Mouse (Mus musculus): ENCODE results near the gene Asah2. TPM values are rescaled to one million over a fixed set of nuclear protein-coding genes. Genes with fewer than 3 reads are reported as not detected.
"Not testable (repeated sequence)": the region's sequence is repeated elsewhere in the genome, so short reads cannot be mapped to it uniquely, and the experiment has no call there.

The Asah2 gene
- polyA plus RNA-seq, 1 experiment: 3.6 TPM

DNA sequence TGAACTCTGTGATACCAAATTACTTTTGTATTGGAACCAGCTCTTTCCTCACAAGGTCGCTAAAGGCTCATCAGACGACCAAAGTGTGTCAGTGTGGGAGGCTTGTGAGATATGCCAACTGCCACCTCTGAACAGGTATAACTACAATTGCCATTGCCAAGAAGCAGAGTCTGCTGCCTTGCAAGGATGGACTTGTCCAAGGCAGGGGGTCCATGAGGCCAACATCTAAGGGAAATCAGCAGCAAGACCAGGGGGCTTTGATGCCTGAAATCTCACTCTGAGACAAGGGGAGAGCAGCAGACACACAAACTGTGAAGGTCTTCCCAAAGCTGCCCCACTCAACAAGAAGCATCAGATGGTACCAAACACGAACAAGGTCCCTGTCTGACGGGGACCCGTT lies 29.9 kb upstream of the Asah2 start:
- H3K9me3 ChIP-seq (replicated peaks; ENCODE audit: control insufficient read depth, insufficient read depth, low read length, poor library complexity, severe bottlenecking): no peaks in the 10 kb centered on the region
- H3K36me3 ChIP-seq (ENCODE audit: control insufficient read depth, insufficient read depth, low read length, poor library complexity, severe bottlenecking): no peaks in the 10 kb centered on the region
- TF ChIP-seq EP300 (IDR thresholded peaks at IDR 0.05; ENCODE audit: insufficient read depth, low read depth, low read length): no peak
- peaks cover 2% of the 10 kb centered on the region for H3K4me1 ChIP-seq (ENCODE audit: control insufficient read depth, insufficient read depth, low read length)
- no peak overlapping the region for H3K4me3 ChIP-seq (ENCODE audit: low read depth, low read length)
- H3K27me3 ChIP-seq (ENCODE audit: control insufficient read depth, insufficient read depth, low read length, poor library complexity, severe bottlenecking): no peaks in the 10 kb centered on the region
- H3K9ac ChIP-seq (ENCODE audit: low read depth, poor library complexity, severe bottlenecking): no peak overlapping the region
- no peak overlapping the region for H3K27ac ChIP-seq (ENCODE audit: insufficient read depth, low read length)

DNA sequence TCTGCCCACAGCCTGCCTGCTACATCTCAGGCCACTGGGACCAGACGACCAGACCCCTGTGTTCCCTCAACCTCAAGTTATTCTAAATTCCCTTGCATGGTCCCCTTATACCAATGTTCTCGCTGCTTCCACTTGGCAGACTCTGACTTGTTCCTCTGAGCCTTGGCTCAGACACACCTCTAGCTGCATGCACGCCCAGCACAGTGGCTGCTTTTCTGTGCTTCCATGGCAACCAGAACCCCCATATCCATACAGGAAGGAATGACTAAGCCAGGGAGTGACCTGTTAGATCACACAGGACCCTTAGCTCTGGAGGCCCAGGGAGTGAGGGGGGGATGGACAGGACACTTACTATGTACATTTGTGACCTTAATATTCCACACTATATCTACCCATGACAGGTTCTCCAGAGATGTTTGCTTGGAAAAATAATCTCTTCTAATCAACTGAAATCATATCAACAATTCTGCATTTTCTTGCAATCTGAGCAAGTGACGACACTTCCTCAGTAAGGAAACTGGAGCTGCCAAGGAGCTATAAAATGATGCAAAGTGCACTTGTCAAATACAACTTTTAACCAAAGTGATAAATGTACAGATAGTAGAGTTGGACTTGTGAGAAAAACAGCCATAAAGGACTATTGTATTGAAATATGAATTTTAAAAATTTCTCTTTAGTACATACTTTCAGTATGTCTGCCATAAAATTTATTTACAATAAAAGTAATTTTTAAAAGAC lies 29.0 kb upstream of the Asah2 start:
- Histone ChIP-seq H3K9ac (ENCODE audit: low read depth, poor library complexity, severe bottlenecking) (no peak overlapping the region), H3K36me3 (ENCODE audit: control insufficient read depth, insufficient read depth, low read length, poor library complexity, severe bottlenecking) (no peaks in the 10 kb centered on the region), H3K27ac (ENCODE audit: insufficient read depth, low read length) (no peak overlapping the region), H3K4me3 (ENCODE audit: low read depth, low read length) (no peak overlapping the region), H3K27me3 (ENCODE audit: control insufficient read depth, insufficient read depth, low read length, poor library complexity, severe bottlenecking) (no peaks in the 10 kb centered on the region), H3K4me1 (ENCODE audit: control insufficient read depth, insufficient read depth, low read length) (no peaks in the 10 kb centered on the region), H3K9me3 (replicated peaks; ENCODE audit: control insufficient read depth, insufficient read depth, low read length, poor library complexity, severe bottlenecking) (no peaks in the 10 kb centered on the region)
- TF ChIP-seq POLR2A (IDR thresholded peaks at IDR 0.05; ENCODE audit: insufficient read depth, low read length) (no peak), CTCF (IDR thresholded peaks at IDR 0.05; ENCODE audit: low read depth, low read length) (no peak), EP300 (IDR thresholded peaks at IDR 0.05; ENCODE audit: insufficient read depth, low read depth, low read length) (no peak)

DNA sequence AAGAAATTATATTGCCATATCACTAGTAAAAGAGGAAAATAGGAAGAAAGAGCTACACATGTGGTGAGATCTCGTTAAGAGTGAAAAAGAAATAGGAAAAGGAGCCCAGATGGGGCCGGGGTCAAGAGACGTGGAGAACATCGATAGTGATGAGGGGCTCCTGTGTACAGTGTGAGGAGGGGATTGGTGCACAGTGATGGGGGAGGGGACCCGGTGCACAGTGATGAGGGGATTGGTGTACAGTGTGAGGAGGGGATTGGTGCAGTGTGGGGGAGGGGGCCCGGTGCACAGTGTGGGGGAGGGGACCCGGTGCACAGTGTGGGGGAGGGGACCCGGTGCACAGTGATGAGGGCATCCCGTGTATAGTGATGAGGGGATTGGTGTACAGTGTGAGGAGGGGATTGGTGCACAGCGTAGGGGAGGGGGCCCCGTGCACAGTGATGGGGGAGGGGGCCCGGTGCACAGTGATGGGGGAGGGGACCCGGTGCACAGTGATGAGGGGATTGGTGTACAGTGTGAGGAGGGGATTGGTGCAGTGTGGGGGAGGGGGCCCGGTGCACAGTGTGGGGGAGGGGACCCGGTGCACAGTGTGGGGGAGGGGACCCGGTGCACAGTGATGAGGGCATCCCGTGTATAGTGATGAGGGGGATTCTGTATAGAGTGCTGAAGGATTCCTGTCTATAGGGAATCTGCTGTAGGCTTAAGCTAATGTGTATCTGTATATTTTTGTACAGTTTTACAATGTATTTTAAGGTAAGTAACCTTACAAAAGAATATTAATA lies 23.9 kb upstream of the Asah2 start:
- H3K36me3 ChIP-seq (ENCODE audit: control insufficient read depth, insufficient read depth, low read length, poor library complexity, severe bottlenecking); H3K9me3 ChIP-seq (replicated peaks; ENCODE audit: control insufficient read depth, insufficient read depth, low read length, poor library complexity, severe bottlenecking); H3K4me1 ChIP-seq (ENCODE audit: control insufficient read depth, insufficient read depth, low read length); H3K27me3 ChIP-seq (ENCODE audit: control insufficient read depth, insufficient read depth, low read length, poor library complexity, severe bottlenecking); H3K4me3 ChIP-seq (ENCODE audit: low read depth, low read length); H3K9ac ChIP-seq (ENCODE audit: low read depth, poor library complexity, severe bottlenecking); H3K27ac ChIP-seq (ENCODE audit: insufficient read depth, low read length): not testable (repeated sequence)

DNA sequence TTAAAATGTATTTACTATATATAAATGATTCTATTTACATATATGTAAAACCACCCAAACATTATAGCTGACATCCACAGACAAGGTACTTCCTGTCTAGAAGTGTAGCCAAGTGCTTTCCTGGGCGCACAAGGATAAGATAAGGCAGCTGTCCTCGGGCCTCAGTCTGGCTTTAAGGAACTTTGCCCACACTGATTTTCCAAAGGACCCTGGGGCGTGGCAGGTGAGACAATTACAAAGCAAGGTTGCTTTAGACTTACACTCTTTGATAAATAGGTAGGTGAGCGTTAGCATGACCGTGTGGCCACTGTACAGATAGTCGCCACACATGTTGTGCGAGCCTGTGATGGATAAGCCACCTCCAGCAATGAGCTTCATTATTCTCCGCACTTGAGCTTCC lies 21.3 kb upstream of the Asah2 start:
- Histone ChIP-seq H3K9ac (ENCODE audit: low read depth, poor library complexity, severe bottlenecking) (no peak overlapping the region), H3K4me1 (ENCODE audit: control insufficient read depth, insufficient read depth, low read length) (no peaks in the 10 kb centered on the region), H3K36me3 (ENCODE audit: control insufficient read depth, insufficient read depth, low read length, poor library complexity, severe bottlenecking) (peaks cover 9% of the 10 kb centered on the region), H3K27ac (ENCODE audit: insufficient read depth, low read length) (no peak overlapping the region), H3K27me3 (ENCODE audit: control insufficient read depth, insufficient read depth, low read length, poor library complexity, severe bottlenecking) (no peaks in the 10 kb centered on the region), H3K4me3 (ENCODE audit: low read depth, low read length) (no peak overlapping the region), H3K9me3 (replicated peaks; ENCODE audit: control insufficient read depth, insufficient read depth, low read length, poor library complexity, severe bottlenecking) (no peaks in the 10 kb centered on the region)
- TF ChIP-seq EP300 (IDR thresholded peaks at IDR 0.05; ENCODE audit: insufficient read depth, low read depth, low read length) (no peak), CTCF (IDR thresholded peaks at IDR 0.05; ENCODE audit: low read depth, low read length) (no peak), POLR2A (IDR thresholded peaks at IDR 0.05; ENCODE audit: insufficient read depth, low read length) (no peak)

DNA sequence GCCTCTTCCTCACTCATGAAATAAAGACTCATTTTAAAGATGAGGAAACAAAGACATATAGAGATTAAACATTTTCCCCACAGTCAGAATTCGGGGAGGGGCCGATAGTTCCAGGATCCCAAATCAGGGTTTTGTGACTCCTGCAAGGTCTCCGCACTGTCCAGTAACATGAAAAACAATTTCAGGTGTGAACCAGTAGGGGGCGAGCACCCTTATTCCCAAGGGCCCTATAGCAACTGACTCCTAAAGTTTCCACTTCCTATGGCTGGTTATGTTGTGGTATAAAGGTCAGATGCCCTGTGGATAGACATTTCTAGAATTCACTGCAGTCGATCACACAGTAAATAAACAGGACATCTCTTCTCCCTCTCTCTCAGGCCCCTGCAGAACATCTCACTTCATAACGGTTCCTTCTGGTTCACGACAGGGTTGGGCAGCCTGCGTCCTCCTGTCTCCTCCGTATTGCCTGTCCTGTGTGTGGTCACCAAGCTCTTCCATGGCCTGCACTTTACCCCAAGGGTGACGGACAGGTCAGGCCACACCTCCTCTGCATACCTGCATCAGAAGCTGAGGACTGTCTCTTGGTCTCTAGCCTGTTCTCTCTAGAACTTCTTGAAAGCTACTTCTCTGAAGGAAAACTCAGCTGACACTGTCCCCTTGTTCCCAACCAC lies 19.3 kb upstream of the Asah2 start:
- Histone ChIP-seq H3K4me1 (ENCODE audit: control insufficient read depth, insufficient read depth, low read length) (no peaks in the 10 kb centered on the region), H3K27ac (ENCODE audit: insufficient read depth, low read length) (no peak overlapping the region), H3K36me3 (ENCODE audit: control insufficient read depth, insufficient read depth, low read length, poor library complexity, severe bottlenecking) (peaks cover 13% of the 10 kb centered on the region), H3K9me3 (replicated peaks; ENCODE audit: control insufficient read depth, insufficient read depth, low read length, poor library complexity, severe bottlenecking) (no peaks in the 10 kb centered on the region), H3K4me3 (ENCODE audit: low read depth, low read length) (no peak overlapping the region), H3K27me3 (ENCODE audit: control insufficient read depth, insufficient read depth, low read length, poor library complexity, severe bottlenecking) (no peaks in the 10 kb centered on the region), H3K9ac (ENCODE audit: low read depth, poor library complexity, severe bottlenecking) (no peak overlapping the region)
- no peak for TF ChIP-seq POLR2A (IDR thresholded peaks at IDR 0.05; ENCODE audit: insufficient read depth, low read length)
- TF ChIP-seq EP300 (IDR thresholded peaks at IDR 0.05; ENCODE audit: insufficient read depth, low read depth, low read length): no peak
- peak; percentile 23 for TF ChIP-seq CTCF (IDR thresholded peaks at IDR 0.05; ENCODE audit: low read depth, low read length)

DNA sequence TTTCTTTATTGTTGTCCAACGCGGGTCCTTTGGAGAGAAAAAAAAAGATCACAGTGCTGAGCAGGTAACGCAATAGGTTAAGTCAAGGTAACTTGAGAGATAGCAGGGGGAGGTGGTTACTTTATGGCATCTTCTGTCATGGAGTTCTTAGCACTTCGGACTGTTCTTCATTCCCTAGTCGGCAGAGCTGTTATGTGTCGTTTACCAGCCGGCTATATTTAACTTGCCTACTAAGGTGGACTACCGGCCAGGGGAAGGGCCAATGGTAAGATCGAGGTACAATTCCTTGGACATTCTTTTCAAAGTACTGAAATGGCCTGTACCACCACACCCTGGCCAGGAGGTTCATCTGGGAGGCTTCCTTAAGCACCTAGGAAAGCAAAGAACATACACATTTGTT lies 16.1 kb upstream of the Asah2 start:
- Histone ChIP-seq H3K9me3 (replicated peaks; ENCODE audit: control insufficient read depth, insufficient read depth, low read length, poor library complexity, severe bottlenecking) (peaks cover 4% of the 10 kb centered on the region; the same call in 1 of the 2 replicates), H3K4me1 (ENCODE audit: control insufficient read depth, insufficient read depth, low read length) (no peaks in the 10 kb centered on the region), H3K27me3 (ENCODE audit: control insufficient read depth, insufficient read depth, low read length, poor library complexity, severe bottlenecking) (no peaks in the 10 kb centered on the region), H3K36me3 (ENCODE audit: control insufficient read depth, insufficient read depth, low read length, poor library complexity, severe bottlenecking) (peaks cover 13% of the 10 kb centered on the region), H3K4me3 (ENCODE audit: low read depth, low read length) (no peak overlapping the region), H3K9ac (ENCODE audit: low read depth, poor library complexity, severe bottlenecking) (no peak overlapping the region), H3K27ac (ENCODE audit: insufficient read depth, low read length) (no peak overlapping the region)
- TF ChIP-seq CTCF (IDR thresholded peaks at IDR 0.05; ENCODE audit: low read depth, low read length): no peak
- TF ChIP-seq POLR2A (IDR thresholded peaks at IDR 0.05; ENCODE audit: insufficient read depth, low read length): no peak
- TF ChIP-seq EP300 (IDR thresholded peaks at IDR 0.05; ENCODE audit: insufficient read depth, low read depth, low read length): no peak
